Mouse (Mus musculus) Patski (cell line): Measurements from ENCODE around the gene Trim41. TPM values are rescaled to one million over a fixed set of nuclear protein-coding genes. Genes with fewer than 3 reads are reported as not detected.
"Not testable (repeated sequence)": the region's sequence is repeated elsewhere in the genome, so short reads cannot be mapped to it uniquely, and the experiment has no call there.

ENCODE experiments used
- ATAC-seq: fragments of 100-300 bp; one replicate; pipeline ENCODE4 v1.8.0; 2021
- CTCF ChIA-PET: fragments of 350-600 bp; sonication (Branson Sonifier 250); formaldehyde crosslinking; loops from one replicate; lab custom pipeline; 2022; ENCODE audit warnings: inconsistent platforms; lab: Charles Lee
- POLR2A ChIA-PET: fragments of 350-600 bp; sonication (Branson Sonifier 250); formaldehyde crosslinking; loops from one replicate; lab custom pipeline; 2022; ENCODE audit warnings: antibody characterized with exemption, inconsistent platforms; lab: Charles Lee
- DNase-seq: peaks from one replicate; pipeline ENCODE4 v3.0.0-alpha.2; 2011; ENCODE audit warnings: low read depth, low spot score
- H3K27me3 ChIP-seq: fragments of 371-371 bp; one replicate; pipeline ENCODE4 v1.5.1; 2021
- CTCF ChIP-seq: fragments of 100-300 bp; IDR thresholded peaks from one replicate; pipeline ENCODE4 v1.5.1; 2021
- in situ Hi-C: fragments of 300-500 bp; cut with MboI; formaldehyde crosslinking; loops from 3 replicates; pipeline ENCODE4 v1.11.1; 2018; ENCODE audit warnings: low pct_unique_long_range_greater_than_20kb, mixed read lengths
- polyA plus RNA-seq: library from polyadenylated mRNA; unstranded; gene quantifications from one replicate; pipeline ENCODE4 v1.2.3, GENCODE M21; 2021

Trim41 gene
- polyA plus RNA-seq, 1 experiment from 2014 or later, result 63.9 TPM

- in situ Hi-C loops, result no loop called here
- TF ChIP-seq CTCF, result peak; percentile 65
- ATAC-seq (no peak), DNase-seq (no peak)
- CTCF ChIA-PET, result interaction anchor here (0.8 to 1.4 kb wide), 8 partner anchors 9 to 240 kb away, joined by 3 to 5 read pairs (median 3); no protein-coding TSS in a partner anchor
- POLR2A ChIA-PET, result no interaction called here
- no peaks in the 10 kb centered on the region for H3K27me3 ChIP-seq
Observed at GRCm38 (mm10) chr11:48851270-48851995, 34.3 kb upstream of the Trim41 start.

- ChIA-PET CTCF (interaction anchor here (0.9 kb wide), 1 partner anchor 35 kb away, joined by 3 read pairs; no protein-coding TSS in a partner anchor), POLR2A (no interaction called here)
- DNase-seq (no peak), ATAC-seq (no peak)
- no peaks in the 10 kb centered on the region for H3K27me3 ChIP-seq
- TF ChIP-seq CTCF, result no peak
- in situ Hi-C loops, result no loop called here
Observed at GRCm38 (mm10) chr11:48850240-48850639, 33.1 kb upstream of the Trim41 start.

- DNase-seq (no peak), ATAC-seq (no peak)
- H3K27me3 ChIP-seq, result no peaks in the 10 kb centered on the region
- in situ Hi-C loops, result loop anchor here (25.0 kb wide), 1 partner anchor 1540 kb away; the partner anchor contains the start of gene Hnrnph1
- CTCF ChIA-PET, result interaction anchor here (0.9 to 1.3 kb wide), 3 partner anchors 8 to 42 kb away, joined by 3 read pairs; no protein-coding TSS in a partner anchor
- POLR2A ChIA-PET, result no interaction called here
- TF ChIP-seq CTCF, result no peak
Observed at GRCm38 (mm10) chr11:48846881-48847280, 29.7 kb upstream of the Trim41 start.

GRCm38 (mm10) chr11:48846362-48846761 is 29.2 kb upstream of the Trim41 start:
- CTCF ChIA-PET, result interaction anchor here (0.9 to 1.3 kb wide), 3 partner anchors 9 to 42 kb away, joined by 3 read pairs; no protein-coding TSS in a partner anchor

GRCm38 (mm10) chr11:48845244-48845815 is 28.2 kb upstream of the Trim41 start:
- DNase-seq (no peak), ATAC-seq (no peak)
- H3K27me3 ChIP-seq, result no peaks in the 10 kb centered on the region
- CTCF ChIA-PET, result no interaction called here
- POLR2A ChIA-PET, result interaction anchor here (0.5 kb wide), 1 partner anchor 55 kb away, joined by 3 read pairs; no protein-coding TSS in a partner anchor
- in situ Hi-C loops, result loop anchor here (25.0 kb wide), 1 partner anchor 1542 kb away; the partner anchor contains the start of gene Hnrnph1
- TF ChIP-seq CTCF, result no peak

More at GRCm38 (mm10) chr11:48846362-48846761, 29.2 kb upstream of the Trim41 start:
- DNase-seq, ATAC-seq, H3K27me3 ChIP-seq, POLR2A ChIA-PET: not testable (repeated sequence)
- in situ Hi-C loops, result loop anchor here (25.0 kb wide), 1 partner anchor 1541 kb away; the partner anchor contains the start of gene Hnrnph1

- no peak for TF ChIP-seq CTCF
- POLR2A ChIA-PET, result no interaction called here
- peak; percentile 54 for ATAC-seq
- no peaks in the 10 kb centered on the region for H3K27me3 ChIP-seq
- in situ Hi-C loops, result loop anchor here (25.0 kb wide), 1 partner anchor 1543 kb away; the partner anchor contains the start of gene Hnrnph1
- no peak for DNase-seq
- CTCF ChIA-PET, result no interaction called here
Observed at GRCm38 (mm10) chr11:48844309-48844708, 27.2 kb upstream of the Trim41 start.

- TF ChIP-seq CTCF, result no peak
- CTCF ChIA-PET, result interaction anchor here (1.2 kb wide), 1 partner anchor 16 kb away, joined by 3 read pairs; no protein-coding TSS in a partner anchor
- in situ Hi-C loops, result loop anchor here (25.0 kb wide), 1 partner anchor 1544 kb away; the partner anchor contains the start of gene Hnrnph1
- DNase-seq, result no peak
- POLR2A ChIA-PET, result no interaction called here
- ATAC-seq, result no peak
- H3K27me3 ChIP-seq, result no peaks in the 10 kb centered on the region
Observed at GRCm38 (mm10) chr11:48843202-48843601, 26.0 kb upstream of the Trim41 start.

- POLR2A ChIA-PET, result no interaction called here
Observed at GRCm38 (mm10) chr11:48842378-48842792, 25.2 kb upstream of the Trim41 start.

GRCm38 (mm10) chr11:48841213-48841612 is 24.1 kb upstream of the Trim41 start:
- ChIA-PET CTCF (interaction anchor here (1.7 kb wide), 1 partner anchor 11 kb away, joined by 3 read pairs; no protein-coding TSS in a partner anchor), POLR2A (no interaction called here)
- TF ChIP-seq CTCF, result no peak
- no peak for DNase-seq
- in situ Hi-C loops, result loop anchor here (25.0 kb wide), 1 partner anchor 1546 kb away; the partner anchor contains the start of gene Hnrnph1
- no peak for ATAC-seq
- H3K27me3 ChIP-seq, result no peaks in the 10 kb centered on the region

More at GRCm38 (mm10) chr11:48842378-48842792, 25.2 kb upstream of the Trim41 start:
- DNase-seq (no peak), ATAC-seq (no peak)
- in situ Hi-C loops, result loop anchor here (25.0 kb wide), 1 partner anchor 1545 kb away; the partner anchor contains the start of gene Hnrnph1
- TF ChIP-seq CTCF, result no peak
- CTCF ChIA-PET, result interaction anchor here (1.2 to 1.7 kb wide), 2 partner anchors 9 to 17 kb away, joined by 3 read pairs; no protein-coding TSS in a partner anchor
- no peaks in the 10 kb centered on the region for H3K27me3 ChIP-seq

GRCm38 (mm10) chr11:48840805-48841204 is 23.7 kb upstream of the Trim41 start:
- in situ Hi-C loops, result loop anchor here (25.0 kb wide), 1 partner anchor 1546 kb away; the partner anchor contains the start of gene Hnrnph1
- DNase-seq (no peak), ATAC-seq (no peak)
- H3K27me3 ChIP-seq, result no peaks in the 10 kb centered on the region
- ChIA-PET POLR2A (interaction anchor here (0.6 kb wide), 1 partner anchor 361 kb away, joined by 3 read pairs; no protein-coding TSS in a partner anchor), CTCF (no interaction called here)
- TF ChIP-seq CTCF, result no peak
